Mouse (Mus musculus) forebrain, embryonic 16.5 days (tissue): ENCODE results near the gene Frmpd3. TPM values are rescaled to one million over a fixed set of nuclear protein-coding genes. Genes with fewer than 3 reads are reported as not detected.
"Not testable (repeated sequence)": the region's sequence is repeated elsewhere in the genome, so short reads cannot be mapped to it uniquely, and the experiment has no call there.

ENCODE experiments used
- ATAC-seq: fragments of 200-750 bp; cut with Nextera tagmentation; 2 replicates; pipeline ENCODE4 v1.8.0; 2017; ENCODE audit warnings: mild to moderate bottlenecking, moderate library complexity
- H3K27ac ChIP-seq: fragments of 300-500 bp; sonication (generic); 2 replicates; pipeline ENCODE4 v1.5.1; 2014; ENCODE audit warnings: low read length, control low read depth
- H3K27me3 ChIP-seq: fragments of 300-500 bp; sonication (generic); replicated peaks from 2 replicates; pipeline ENCODE4 v1.6.1; 2014; ENCODE audit warnings: low read length; ENCODE audit not compliant: control insufficient read depth, insufficient read depth
- H3K36me3 ChIP-seq: fragments of 300-500 bp; sonication (generic); 2 replicates; pipeline ENCODE4 v1.6.1; 2014; ENCODE audit not compliant: control insufficient read depth, insufficient read depth
- H3K4me1 ChIP-seq: fragments of 300-500 bp; sonication (generic); replicated peaks from 2 replicates; pipeline ENCODE4 v1.6.1; 2014; ENCODE audit warnings: low read length; ENCODE audit not compliant: control insufficient read depth, insufficient read depth
- H3K4me2 ChIP-seq: fragments of 300-500 bp; sonication (generic); 2 replicates; pipeline ENCODE4 v1.6.1; 2014; ENCODE audit warnings: mild to moderate bottlenecking, low read length, control low read depth
- H3K4me3 ChIP-seq: fragments of 300-500 bp; sonication (generic); replicated peaks from 2 replicates; pipeline ENCODE4 v1.5.1; 2014; ENCODE audit warnings: mild to moderate bottlenecking, low read length, control low read depth
- H3K9ac ChIP-seq: fragments of 300-500 bp; sonication (generic); replicated peaks from 2 replicates; pipeline ENCODE4 v1.6.1; 2014; ENCODE audit warnings: low read depth, low read length, control low read depth
- H3K9me3 ChIP-seq: fragments of 300-500 bp; sonication (generic); 2 replicates; pipeline ENCODE4 v1.6.1; 2016; ENCODE audit warnings: low read length; ENCODE audit not compliant: control insufficient read depth
- WGBS: fragments of 180-500 bp; shearing (Covaris S2); extraction: QIAGEN DNeasy Blood & Tissue Kit; methylation state at CpG from one replicate; pipeline ENCODE4 v1.1.7; 2014; 5-methylcytosine and 5-hydroxymethylcytosine counted together
- polyA plus RNA-seq: library from polyadenylated mRNA; unstranded; fragments of >200 nt; fragmentation: Nextera tagmentation; extraction: Ambion mirVana; gene quantifications from 2 replicates; pipeline ENCODE4 v1.2.1, GENCODE M21; 2015

Gene Frmpd3
- 0.53 and 1.7 TPM in 2 replicates for polyA plus RNA-seq

- WGBS, result 21% methylated on average over 23 of the region's 24 CpGs
- Histone ChIP-seq H3K4me2 (peak within 1 kb of the TSS; percentile 70), H3K36me3 (no peaks in the 10 kb centered on the region), H3K4me3 (peak within 1 kb of the TSS; percentile 46), H3K27me3 (peaks cover 7% of the 10 kb centered on the region; the same call in 1 of the 2 replicates), H3K27ac (no peak within 1 kb of the TSS), H3K9me3 (no peaks in the 10 kb centered on the region), H3K4me1 (peaks cover 4% of the 10 kb centered on the region; the same call in 1 of the 2 replicates), H3K9ac (peak within 1 kb of the TSS; percentile 57)
- peak; percentile 89 for ATAC-seq
Measured at GRCm38 (mm10) chrX:140341656-140342392, at the start of gene Frmpd3. TSS of gene Frmpd3 (plus strand) at chrX:140342263.

DNA sequence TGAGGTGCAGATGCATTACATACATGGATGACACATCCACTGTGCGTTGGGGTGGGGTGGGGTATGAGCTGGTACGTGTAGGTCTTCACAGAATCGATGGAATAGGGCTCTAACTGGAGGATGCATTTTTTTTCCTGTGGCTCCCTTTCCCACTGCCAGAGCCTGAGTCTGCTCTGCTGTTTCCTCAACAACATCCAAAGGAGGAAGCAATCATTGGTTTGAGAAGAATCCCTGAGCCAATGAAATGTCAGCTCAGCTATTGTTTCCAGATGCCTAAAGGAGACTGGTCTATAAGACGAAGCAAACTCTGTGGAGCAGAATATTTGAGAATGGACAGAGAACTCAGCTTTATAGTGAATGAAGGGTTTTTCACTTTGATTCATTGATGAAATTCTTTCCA lies 38.3 kb upstream of the Frmpd3 start:
- WGBS, result 62% methylated on average over 4 of the region's 4 CpGs
- H3K4me3 ChIP-seq, result no peak overlapping the region
- no peak overlapping the region for H3K4me2 ChIP-seq
- H3K9me3 ChIP-seq, result no peaks in the 10 kb centered on the region
- H3K4me1 ChIP-seq, result no peaks in the 10 kb centered on the region
- H3K27me3 ChIP-seq, result no peaks in the 10 kb centered on the region
- ATAC-seq, result no peak
- no peaks in the 10 kb centered on the region for H3K36me3 ChIP-seq
- no peak overlapping the region for H3K9ac ChIP-seq
- H3K27ac ChIP-seq, result no peak overlapping the region

GRCm38 (mm10) chrX:140305652-140306051 lies 36.4 kb upstream of the Frmpd3 start:
- no peaks in the 10 kb centered on the region for H3K27me3 ChIP-seq
- H3K4me3 ChIP-seq, result no peak overlapping the region
- WGBS, result 48% methylated on average over 7 of the region's 7 CpGs
- no peak overlapping the region for H3K4me2 ChIP-seq
- no peaks in the 10 kb centered on the region for H3K9me3 ChIP-seq
- H3K36me3 ChIP-seq, result no peaks in the 10 kb centered on the region
- H3K4me1 ChIP-seq, result no peaks in the 10 kb centered on the region
- no peak overlapping the region for H3K27ac ChIP-seq
- H3K9ac ChIP-seq, result no peak overlapping the region
- peak; percentile 58; the same call in 1 of the 2 replicates for ATAC-seq

DNA sequence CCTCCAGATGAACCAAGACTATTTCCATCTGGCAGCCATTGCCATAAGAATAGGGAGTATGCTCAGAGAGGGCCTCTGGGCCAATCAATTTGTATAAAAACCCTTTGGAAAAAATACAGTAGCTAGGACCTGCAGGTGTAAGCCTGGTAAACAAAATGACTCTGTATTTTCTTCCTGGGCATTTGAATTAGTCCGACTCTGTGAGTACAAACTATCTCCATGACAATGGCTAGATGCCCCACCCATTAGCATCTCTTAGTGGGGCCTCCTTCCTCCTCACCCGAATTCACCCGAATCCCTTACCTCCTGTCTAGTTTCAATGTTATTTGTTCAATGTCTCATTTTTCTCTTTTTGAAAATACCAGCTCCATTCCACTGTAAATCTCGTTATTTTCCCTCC lies 24.1 kb upstream of the Frmpd3 start:
- no peak for ATAC-seq
- H3K4me3 ChIP-seq, result no peak overlapping the region
- 43% methylated on average over 4 of the region's 4 CpGs for WGBS
- H3K4me1 ChIP-seq, result no peaks in the 10 kb centered on the region
- H3K9me3 ChIP-seq, result no peaks in the 10 kb centered on the region
- H3K27ac ChIP-seq, result no peak overlapping the region
- no peak overlapping the region for H3K4me2 ChIP-seq
- no peaks in the 10 kb centered on the region for H3K36me3 ChIP-seq
- H3K9ac ChIP-seq, result no peak overlapping the region
- no peaks in the 10 kb centered on the region for H3K27me3 ChIP-seq

GRCm38 (mm10) chrX:140319131-140319530 lies 22.9 kb upstream of the Frmpd3 start:
- Histone ChIP-seq H3K9me3 (no peaks in the 10 kb centered on the region), H3K4me3 (no peak overlapping the region), H3K27ac (no peak overlapping the region), H3K36me3 (no peaks in the 10 kb centered on the region), H3K9ac (no peak overlapping the region), H3K4me2 (no peak overlapping the region), H3K4me1 (no peaks in the 10 kb centered on the region), H3K27me3 (no peaks in the 10 kb centered on the region)
- ATAC-seq, result no peak
- WGBS, result 54% methylated on average over 6 of the region's 6 CpGs

DNA sequence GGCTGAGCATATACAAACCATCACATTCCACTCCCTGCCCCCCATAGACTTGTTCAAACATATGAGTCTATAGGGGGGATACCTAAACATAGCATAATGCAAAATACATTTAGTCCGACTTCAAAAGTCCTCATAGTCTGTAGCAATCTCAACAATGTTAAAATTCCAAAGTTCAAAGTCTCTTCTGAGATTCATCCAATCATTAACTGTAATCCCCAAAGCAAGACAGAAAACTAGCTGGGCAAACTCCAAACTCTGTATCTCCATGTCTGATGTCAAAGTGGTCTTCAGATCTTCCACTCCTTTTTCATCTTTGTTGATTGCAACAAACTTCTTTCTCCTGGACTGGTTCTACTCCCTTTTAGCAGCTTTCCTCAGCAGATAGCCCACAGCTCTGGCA lies 21.4 kb upstream of the Frmpd3 start:
- H3K9me3 ChIP-seq, H3K4me3 ChIP-seq, H3K27me3 ChIP-seq, H3K4me2 ChIP-seq, H3K36me3 ChIP-seq, H3K4me1 ChIP-seq, H3K9ac ChIP-seq, H3K27ac ChIP-seq, ATAC-seq: not testable (repeated sequence)
- 92% methylated on average over 1 of the region's 1 CpGs for WGBS

GRCm38 (mm10) chrX:140342393-140343163 lies 515 bp downstream of the Frmpd3 start:
- Histone ChIP-seq H3K36me3 (no peaks in the 10 kb centered on the region), H3K9me3 (no peaks in the 10 kb centered on the region), H3K27me3 (peaks cover 7% of the 10 kb centered on the region; the same call in 1 of the 2 replicates), H3K4me2 (peak overlapping the region; percentile 70), H3K9ac (peak overlapping the region; percentile 57), H3K4me1 (peaks cover 4% of the 10 kb centered on the region; the same call in 1 of the 2 replicates), H3K4me3 (peak overlapping the region; percentile 46), H3K27ac (no peak overlapping the region)
- peak; percentile 57 for ATAC-seq
- 25% methylated on average over 21 of the region's 25 CpGs for WGBS

DNA sequence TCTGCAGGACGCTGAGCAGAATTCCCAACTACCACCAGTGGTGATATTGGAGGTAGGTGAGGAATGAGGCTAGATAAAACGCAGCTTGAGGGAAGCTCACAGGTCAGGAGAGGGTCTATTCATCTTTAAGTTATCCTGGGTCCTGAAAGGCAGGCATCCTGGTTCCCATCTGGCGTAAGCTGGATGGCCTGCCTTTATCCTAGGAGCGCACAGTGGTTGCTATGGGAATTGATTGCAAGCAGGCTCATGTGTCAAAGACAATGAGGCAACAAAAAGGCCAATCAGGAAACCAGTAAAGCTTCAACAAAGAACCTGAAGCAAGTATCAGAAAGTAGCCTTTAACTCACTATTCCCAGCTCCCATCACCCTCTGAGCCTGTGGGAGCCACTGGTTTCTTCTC lies 33.6 kb downstream of the Frmpd3 start:
- no peaks in the 10 kb centered on the region; the same call in 1 of the 2 replicates for H3K4me1 ChIP-seq
- no peaks in the 10 kb centered on the region for H3K9me3 ChIP-seq
- WGBS, result 26% methylated on average over 4 of the region's 4 CpGs
- ATAC-seq, result no peak
- H3K4me2 ChIP-seq, result no peak overlapping the region
- no peak overlapping the region for H3K4me3 ChIP-seq
- no peaks in the 10 kb centered on the region for H3K36me3 ChIP-seq
- H3K27ac ChIP-seq, result no peak overlapping the region
- peaks cover 2% of the 10 kb centered on the region; the same call in 1 of the 2 replicates for H3K27me3 ChIP-seq
- H3K9ac ChIP-seq, result no peak overlapping the region

GRCm38 (mm10) chrX:140399986-140400385 lies 57.9 kb downstream of the Frmpd3 start:
- H3K27ac ChIP-seq, result no peak overlapping the region
- peak; percentile 89 for ATAC-seq
- WGBS, result 29% methylated on average over 3 of the region's 3 CpGs

More at GRCm38 (mm10) chrX:140399986-140400385, 57.9 kb downstream of the Frmpd3 start:
- no peaks in the 10 kb centered on the region for H3K36me3 ChIP-seq
- no peaks in the 10 kb centered on the region for H3K9me3 ChIP-seq
- H3K4me1 ChIP-seq, result peaks cover 9% of the 10 kb centered on the region
- H3K4me2 ChIP-seq, result no peak overlapping the region
- H3K9ac ChIP-seq, result no peak overlapping the region
- H3K27me3 ChIP-seq, result no peaks in the 10 kb centered on the region
- H3K4me3 ChIP-seq, result no peak overlapping the region
